Mouse (Mus musculus): ENCODE measurements around the gene Mocs3.

Mocs3 gene

DNA sequence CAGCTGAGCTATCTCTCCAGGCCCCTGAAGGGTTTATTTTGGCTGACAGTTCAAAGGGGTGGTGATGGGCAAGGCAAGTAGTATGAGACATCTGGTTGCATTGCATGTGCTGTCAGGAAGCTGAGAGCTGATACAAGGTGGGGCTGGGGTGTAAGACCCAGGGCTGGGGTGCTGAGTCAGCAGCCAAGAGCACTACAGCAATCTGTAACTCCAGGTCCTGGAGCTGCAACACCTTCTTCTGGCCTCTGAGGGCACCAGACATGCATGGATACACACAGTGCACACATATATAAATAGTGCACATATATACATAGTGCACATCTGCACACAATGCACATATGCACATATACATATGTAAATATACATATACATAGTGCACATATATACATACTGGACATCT lies 12.4 kb downstream of the Mocs3 start:
- no peak for DNase-seq

GRCm38 (mm10) chr2:168243278-168243677 lies 12.9 kb downstream of the Mocs3 start:
- DNase-seq = no peak

DNA sequence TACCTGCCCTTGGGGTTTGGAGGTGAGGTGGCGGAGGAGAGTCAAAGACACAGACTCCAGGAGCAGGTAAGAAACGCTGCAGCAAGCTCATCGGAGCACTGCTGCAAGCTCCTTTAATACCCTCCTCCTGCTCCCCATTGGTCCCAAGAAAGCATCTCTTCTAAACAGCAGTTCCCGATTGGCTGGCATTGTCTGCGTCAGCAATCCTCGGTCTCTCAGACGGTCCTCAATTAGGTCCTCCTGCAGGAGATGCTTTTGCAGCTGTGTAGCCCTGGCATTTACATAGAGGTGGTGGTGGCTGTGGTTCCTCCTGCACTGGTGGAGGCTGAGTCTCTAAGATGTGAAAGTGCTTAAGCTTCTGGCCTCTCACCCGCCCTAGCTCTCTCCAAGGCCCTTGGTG lies 15.1 kb downstream of the Mocs3 start:
- DNase-seq = no peak

GRCm38 (mm10) chr2:168248167-168248855 lies 17.9 kb downstream of the Mocs3 start:
- no peak for DNase-seq

DNA sequence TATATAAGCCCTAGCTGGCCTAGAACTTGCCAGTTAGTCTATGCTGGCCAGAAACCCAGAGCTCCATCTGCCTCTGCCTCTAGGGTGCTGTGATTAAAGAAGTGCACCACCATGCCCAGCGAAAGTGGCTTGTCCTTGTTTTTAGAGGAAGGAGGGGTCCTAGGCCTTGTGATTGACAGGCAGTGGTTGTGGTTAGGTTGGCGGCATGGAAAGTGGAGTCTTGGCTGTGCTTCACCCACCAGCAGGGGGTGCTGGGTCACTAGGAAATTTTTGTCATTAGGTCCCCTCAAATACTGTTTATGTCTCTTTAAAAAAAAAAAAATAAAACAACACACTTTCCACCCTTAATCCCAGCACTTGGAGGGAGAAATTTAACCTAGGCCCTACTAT lies 18.4 kb downstream of the Mocs3 start:
- peak; percentile 29 for DNase-seq

- DNase-seq = peak; percentile 79
Measured at GRCm38 (mm10) chr2:168250270-168250669, 19.8 kb downstream of the Mocs3 start.

GRCm38 (mm10) chr2:168252639-168253292 lies 22.3 kb downstream of the Mocs3 start:
- peak; percentile 40 for DNase-seq

- DNase-seq = no peak
Measured at GRCm38 (mm10) chr2:168253822-168254221, 23.4 kb downstream of the Mocs3 start.

DNA sequence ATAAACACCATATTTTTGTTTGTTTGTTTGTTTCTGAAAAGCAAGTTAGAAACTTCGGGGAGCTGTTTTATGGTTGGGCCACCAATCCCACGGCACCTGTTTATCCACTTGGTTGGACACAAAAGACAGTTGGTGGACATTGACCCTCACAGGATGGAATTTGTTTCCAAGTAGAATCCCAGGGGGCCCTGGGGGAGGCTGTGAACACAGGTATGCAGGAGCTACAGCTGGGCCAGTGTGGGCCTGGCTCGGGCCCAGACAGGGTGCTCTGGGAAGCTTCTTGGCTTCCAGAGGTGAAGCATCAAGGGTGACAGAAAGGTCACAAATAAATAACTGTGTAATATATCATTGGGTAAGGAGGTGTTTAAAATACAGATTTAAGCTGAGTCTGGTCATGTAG lies 26.1 kb downstream of the Mocs3 start:
- DNase-seq = no peak

DNA sequence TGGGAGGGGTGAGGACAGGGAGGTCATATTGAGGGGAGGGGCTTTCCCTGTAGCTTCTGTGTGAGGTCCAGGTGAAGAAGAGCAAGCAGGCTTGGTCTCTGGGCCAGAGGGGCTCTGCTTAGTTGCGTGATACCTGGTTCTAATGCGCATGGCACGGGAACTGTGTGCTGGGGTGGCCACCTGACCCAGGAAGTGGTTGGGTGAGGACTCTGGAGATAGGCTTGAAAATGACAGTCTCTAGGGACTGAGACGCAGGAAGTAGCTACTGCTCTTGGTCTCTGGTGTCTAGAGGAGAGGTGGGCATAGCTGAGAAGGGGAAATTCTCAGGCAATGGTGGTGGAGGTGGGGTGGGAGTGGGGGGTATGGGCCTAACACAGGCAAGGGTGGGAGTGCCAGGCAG lies 26.8 kb downstream of the Mocs3 start:
- DNase-seq = no peak

DNA sequence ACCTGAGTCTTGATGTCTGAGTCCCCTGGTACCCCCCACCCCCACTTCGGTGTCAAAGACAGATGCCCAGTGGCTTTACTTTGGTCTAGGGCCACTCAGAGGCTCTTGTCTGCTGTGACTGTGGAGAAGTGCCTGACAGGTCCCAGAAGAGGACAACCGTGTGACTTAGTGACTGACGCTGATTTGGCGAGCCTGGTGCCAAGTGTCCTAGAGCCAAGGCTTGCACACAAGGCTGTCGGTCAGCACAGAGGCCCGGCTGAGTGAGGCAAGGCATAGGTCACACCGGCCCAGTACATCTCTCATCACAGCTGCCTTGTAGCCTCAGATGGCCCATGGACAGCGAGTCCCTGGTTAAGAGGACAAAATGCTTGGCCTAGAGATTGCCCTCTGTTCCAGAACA lies 28.6 kb downstream of the Mocs3 start:
- DNase-seq = no peak

DNA sequence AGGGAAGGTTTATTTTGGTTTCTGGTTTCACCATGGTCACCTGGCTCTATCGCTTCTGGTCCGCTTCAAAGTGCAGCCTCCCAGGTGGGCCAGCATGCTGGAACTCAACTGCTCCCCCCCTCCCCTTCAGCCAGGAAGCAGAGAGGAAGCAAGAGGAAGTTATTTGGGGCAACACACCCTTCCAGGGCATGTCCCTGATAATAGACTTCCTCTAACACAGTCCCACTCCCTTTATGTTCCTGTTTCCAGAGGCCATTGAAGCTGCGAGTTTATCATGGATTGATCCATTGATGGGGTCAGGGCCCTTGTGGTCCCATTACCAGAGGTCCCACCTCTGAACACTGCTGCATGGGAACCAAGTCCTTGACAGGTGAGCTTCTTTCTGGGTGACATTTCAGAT lies 29.7 kb downstream of the Mocs3 start:
- DNase-seq = no peak

DNA sequence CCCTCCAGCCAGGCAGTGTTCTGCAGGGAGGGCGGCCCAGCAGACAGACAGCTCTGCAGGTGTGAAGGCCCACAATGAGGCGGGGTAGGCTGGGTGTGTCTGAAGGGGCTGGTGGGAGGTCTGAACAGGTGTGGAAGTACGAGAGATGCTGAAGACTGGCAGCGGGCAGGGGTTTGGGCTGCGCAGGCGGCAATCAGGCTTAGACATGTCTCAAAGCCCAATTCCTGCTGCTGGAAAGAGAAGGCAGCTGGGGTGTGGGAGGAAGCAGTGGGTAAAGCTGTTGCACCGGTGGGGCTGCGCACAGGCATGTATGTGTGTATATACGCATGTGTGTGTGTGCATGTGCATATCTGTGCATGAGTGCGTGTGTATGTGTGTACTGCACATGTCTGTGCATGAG lies 30.5 kb downstream of the Mocs3 start:
- DNase-seq = no peak

DNA sequence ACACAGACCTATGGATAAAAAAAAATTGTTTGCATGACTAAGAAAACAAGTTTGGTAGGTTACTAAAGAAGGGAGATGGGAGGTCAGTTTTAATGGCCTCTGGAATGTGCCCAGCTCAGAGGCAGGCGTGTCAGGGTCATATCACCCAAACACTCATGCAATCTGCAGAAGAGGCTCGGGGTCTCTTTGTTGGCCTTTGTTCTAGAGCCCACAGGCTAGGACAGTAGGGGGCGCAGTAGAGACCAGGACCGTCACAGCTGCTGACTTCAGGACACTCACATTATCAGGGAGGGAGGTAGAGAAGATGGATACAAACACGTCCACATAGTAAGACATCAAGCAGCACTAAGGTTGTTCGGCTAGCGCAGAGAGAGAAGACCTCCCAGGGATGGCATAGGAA lies 37.6 kb downstream of the Mocs3 start:
- peak; percentile 18 for DNase-seq

- no peak for DNase-seq
Measured at GRCm38 (mm10) chr2:168273387-168273786, 43.0 kb downstream of the Mocs3 start.

DNA sequence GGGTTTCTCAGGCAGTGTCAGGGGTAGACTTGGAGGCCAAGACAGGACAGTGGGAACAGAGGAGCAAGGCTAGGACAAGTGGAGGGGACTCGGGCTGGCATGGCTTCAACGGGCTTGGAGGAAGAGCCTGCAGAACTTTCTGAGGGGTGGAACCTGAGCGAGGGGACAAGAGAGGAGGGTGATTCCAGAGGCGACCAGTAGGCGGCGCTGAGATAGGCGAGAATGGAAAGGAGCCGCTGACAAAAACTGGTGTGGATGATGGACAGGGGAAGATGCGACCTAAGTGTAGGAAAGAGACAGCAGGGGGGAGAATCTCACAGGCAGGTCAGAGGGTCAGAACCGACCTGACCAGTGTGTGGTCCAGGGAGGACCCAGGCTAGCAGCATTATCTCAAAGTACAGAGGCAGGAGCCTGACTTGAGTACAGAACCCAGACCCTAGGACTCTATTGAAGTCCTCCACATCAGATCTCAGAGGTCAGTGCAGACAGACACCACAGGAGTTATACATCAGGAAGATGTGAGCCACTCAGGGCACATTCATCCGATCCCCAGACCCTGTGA lies 44.0 kb downstream of the Mocs3 start:
- peak; percentile 65 for DNase-seq

- DNase-seq = peak; percentile 12
Measured at GRCm38 (mm10) chr2:168280729-168281581, 50.5 kb downstream of the Mocs3 start.

GRCm38 (mm10) chr2:168281582-168281981 lies 51.2 kb downstream of the Mocs3 start, which contains the start of gene Kcng1:
Gene Kcng1 (minus strand): TSS chr2:168281736.
- no peak for DNase-seq

All from thymus, postnatal 25 days (tissue).